Mouse (Mus musculus) adrenal gland, adult 2 months (tissue): ENCODE measurements around the gene Abl1. TPM values are rescaled to one million over a fixed set of nuclear protein-coding genes. Genes with fewer than 3 reads are reported as not detected.
A peak's percentile ranks its signal among the peaks of the same experiment; 100 is the strongest.
"Not testable (repeated sequence)": the region's sequence is repeated elsewhere in the genome, so short reads cannot be mapped to it uniquely, and the experiment has no call there.

Experiments used
- DNase-seq: peaks from one replicate; pipeline ENCODE4 v3.0.0; 2021
- long read RNA-seq: library from polyadenylated mRNA; stranded (forward); transcript quantifications from one replicate; pipeline ENCODE4 v2.0.0, GENCODE M21; 2021
- polyA plus RNA-seq: library from polyadenylated mRNA; depleted of rRNA; stranded (reverse); fragments of >200 nt; gene quantifications from 2 replicates; pipeline ENCODE4 v1.2.3, GENCODE M21; 2012; rRNA removed
- total RNA-seq, 2 experiments: library from RNA; stranded (reverse); gene quantifications; 2 replicates each; pipeline ENCODE4 v1.2.3; 2021

Gene Abl1
- 10 to 100 TPM; 57.0 to 62.7 TPM for total RNA-seq
- 56.0 and 63.5 TPM in 2 replicates for polyA plus RNA-seq
- long read RNA-seq, full-length matches to known transcripts: 12 of 36 reads
- long read RNA-seq, partial matches to known transcripts: 2 of 36 reads
- long read RNA-seq, other reads (novel, unspliced or antisense): 22 of 36 reads

DNA sequence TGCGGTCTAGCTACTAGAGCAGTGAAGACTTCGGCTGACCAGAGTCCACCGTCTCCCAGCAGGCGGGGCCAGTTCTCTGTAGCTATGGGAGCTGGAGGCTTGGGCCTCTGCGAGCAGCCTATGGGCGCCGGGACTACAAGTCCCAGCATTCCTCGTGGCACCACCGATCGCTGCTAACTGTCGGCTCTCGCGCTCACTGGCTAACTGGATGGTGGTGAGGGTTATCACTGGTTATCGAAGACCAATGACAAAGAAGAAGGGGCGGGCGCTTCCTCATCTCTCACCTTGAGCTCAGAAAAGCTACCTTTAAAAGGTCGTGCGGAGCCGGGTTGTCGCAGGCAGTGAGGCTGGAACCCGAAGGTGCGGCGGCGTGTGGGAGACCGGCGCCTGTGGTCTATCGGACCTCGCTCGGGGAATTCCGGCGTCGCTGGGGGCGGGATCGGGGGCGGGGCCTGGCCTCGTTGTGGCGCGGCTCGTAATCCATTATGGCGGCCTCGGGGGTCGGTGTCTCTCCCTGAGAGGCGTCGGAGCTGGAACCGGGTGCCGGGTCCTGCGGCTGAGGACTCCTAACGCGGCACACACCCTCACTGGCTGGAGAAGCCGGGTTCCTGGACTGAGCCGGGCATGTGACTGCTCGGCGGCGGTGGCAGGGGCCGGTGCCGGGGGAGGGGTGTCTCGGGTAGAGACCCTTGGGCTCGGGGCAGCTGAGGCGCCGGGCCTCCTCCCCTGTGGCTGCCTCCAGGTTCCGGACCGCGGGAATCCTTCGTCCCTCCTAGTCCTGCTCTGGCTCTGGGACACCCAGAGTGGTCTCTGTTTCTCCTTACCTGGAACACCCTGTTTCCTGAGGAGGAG is at the start of gene Abl1:
Gene Abl1 (plus strand): TSS at position 303 of the 852 bp plus-strand sequence.
- peak; percentile 97 for DNase-seq

DNA sequence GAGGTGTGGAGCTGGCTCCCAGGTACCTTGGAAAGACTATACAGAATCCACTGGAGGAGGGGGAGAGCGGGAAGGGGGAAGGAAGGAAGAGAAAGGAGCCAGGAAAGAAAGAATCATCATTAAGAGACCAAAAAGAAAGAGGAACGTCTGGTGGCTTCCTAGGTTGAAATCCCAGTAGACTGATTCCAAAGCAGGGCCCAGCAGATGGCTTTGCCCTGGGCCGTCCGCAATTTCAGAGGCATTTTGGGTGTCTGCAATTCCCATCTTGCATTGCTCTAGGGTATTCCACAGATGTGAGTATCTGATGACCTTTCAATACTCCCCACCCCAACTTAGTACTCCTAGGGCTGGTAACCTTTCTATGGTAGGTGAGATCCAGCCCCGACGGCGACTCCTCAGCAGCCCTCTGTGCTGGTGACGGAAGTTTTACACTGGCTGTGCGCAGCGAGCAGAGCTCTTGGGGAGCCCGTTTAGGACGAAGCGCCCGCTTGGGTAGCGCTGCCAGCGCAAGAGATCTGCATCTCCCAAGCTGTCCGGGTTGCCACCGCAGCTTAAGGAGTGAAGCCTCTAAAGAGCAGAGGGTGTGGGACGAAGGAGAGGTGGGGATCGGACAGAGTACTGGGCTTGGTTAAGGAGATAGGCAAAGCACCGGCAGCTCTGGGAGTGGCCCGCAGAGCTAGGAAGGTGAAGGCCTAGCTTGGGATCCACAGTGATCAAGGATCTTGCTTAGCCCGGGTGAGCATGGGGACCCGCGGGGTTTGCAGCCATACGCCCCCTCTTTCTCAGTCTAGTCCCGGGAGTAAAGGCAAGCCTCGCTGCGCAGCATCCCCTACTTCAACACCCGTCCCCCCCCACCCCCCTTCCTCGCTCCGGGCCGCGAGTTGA is 49.4 kb upstream of the Abl1 start:
- no peak for DNase-seq

DNA sequence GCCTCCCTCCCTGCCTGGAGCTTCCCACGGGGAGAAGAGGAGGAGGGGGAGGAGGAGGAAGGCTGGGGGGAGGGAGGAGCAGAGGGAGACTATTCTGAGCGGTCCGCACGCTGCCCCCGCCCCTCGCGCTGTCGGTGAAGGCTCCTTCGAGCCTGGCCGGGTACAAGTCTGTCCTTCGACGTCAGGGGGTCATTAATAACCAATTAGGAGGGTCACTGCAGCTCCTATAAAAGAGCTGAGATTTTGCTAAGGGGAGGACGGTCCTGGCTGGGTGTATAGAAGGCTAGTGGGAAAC is 48.8 kb upstream of the Abl1 start:
- no peak for DNase-seq

DNA sequence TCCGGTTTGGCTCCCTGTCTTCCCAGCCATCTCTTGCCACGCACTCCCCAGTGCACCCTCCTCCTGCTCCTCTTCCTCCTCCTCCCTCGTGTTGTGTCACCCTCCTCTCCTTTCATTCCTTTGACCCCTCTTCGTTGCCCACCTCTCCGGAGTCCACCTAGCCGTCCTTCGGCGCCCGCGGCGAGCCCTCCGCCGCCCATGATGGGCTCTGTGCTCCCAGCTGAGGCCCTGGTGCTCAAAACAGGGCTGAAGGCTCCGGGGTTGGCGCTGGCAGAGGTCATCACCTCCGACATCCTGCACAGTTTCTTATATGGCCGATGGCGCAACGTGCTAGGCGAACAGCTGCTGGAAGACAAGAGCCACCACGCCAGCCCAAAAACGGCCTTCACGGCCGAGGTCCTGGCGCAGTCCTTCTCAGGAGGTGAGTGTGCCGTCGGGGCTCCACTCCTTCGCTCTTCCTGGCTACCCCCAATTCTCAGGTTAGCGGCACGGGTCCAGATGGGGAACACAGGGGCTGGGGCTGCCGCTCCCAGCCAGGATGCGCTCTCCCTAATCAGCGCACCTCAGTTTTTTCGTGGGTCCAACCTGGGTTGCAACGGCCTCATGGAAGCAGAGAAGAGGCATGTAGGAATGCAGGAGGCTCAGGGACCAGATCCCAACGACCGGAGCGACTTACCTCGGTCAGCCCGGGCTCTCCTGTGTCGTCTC is 48.1 kb upstream of the Abl1 start, which contains the start of gene Prdm12:
Gene Prdm12 (plus strand): TSS at position 137 of the 708 bp plus-strand sequence.
- no peak for DNase-seq

DNA sequence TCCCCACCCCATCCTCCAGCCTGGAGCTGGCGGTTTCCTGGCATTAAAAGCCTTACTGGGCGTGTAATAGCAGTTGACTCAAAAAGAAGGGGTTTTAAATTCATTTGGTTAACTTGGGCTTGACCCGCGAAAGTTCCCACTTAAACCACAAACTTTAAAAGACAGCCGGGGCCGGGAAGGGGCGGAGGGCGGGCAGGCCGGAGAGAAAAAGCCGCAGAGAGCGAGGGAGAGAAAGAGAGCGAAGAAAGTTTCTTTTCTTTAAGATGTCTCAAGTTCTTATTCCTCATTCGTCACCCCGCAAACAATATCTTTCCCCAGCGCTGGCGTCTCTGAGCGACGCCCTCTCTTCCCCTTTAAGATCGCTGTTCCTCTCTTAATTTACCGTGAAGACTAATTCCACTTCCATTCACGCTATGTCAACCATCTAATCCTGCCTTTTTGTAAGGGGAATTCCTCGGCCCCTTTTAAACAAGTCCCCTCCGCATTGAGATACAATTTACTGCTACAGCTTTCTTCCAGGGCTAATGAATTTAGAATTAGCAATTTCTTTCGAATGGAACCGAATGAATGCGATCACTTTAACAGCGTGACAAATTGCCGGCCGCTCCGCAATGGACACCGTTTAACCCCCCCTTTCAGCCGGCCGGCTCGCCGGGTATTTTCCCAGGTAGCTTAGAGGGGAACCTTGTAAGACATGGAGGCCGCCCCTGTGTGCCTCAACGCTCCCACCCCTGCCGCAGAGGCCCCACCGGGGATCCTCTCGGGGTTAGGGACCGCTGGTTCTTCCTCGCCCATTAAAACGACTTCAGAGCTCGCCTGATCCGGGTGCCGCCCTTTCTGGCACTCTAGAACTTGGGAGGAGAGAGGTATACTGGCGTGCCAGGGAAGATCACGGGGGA is 47.3 kb upstream of the Abl1 start:
- peak; percentile 22 for DNase-seq

DNA sequence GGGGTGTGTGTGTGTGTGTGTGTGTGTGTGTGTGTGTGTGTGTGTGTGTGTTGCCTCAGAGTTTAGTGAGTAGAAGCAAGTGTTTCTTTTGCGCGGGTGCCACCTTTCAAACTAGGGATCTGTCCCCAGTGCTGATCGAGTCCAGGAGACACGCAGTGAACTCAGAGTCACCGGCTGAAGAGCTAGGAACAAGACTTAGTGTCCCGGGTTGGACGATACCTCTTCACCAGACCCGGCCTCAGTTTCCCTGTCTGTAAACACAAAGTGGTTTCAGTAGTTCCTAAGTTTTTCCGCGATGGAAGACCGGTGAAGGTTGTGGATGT is 46.7 kb upstream of the Abl1 start:
- DNase-seq: no peak

DNA sequence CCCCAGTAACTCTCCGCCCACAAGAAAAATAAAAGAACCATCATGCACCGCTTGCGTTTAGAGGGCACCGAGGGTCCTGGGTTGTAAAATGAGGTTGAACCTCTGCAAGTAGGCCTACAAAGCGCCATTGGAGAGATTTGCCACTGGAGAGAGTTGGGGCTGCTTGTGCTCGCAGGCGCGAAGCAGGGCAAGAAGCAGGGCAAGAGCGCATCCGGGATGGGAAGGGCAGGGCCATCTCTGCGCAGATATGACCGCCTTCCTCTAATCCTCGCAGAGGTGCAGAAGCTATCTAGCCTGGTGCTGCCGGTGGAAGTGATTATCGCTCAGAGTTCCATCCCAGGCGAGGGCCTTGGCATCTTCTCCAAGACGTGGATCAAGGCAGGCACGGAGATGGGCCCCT is 46.2 kb upstream of the Abl1 start:
- no peak for DNase-seq

DNA sequence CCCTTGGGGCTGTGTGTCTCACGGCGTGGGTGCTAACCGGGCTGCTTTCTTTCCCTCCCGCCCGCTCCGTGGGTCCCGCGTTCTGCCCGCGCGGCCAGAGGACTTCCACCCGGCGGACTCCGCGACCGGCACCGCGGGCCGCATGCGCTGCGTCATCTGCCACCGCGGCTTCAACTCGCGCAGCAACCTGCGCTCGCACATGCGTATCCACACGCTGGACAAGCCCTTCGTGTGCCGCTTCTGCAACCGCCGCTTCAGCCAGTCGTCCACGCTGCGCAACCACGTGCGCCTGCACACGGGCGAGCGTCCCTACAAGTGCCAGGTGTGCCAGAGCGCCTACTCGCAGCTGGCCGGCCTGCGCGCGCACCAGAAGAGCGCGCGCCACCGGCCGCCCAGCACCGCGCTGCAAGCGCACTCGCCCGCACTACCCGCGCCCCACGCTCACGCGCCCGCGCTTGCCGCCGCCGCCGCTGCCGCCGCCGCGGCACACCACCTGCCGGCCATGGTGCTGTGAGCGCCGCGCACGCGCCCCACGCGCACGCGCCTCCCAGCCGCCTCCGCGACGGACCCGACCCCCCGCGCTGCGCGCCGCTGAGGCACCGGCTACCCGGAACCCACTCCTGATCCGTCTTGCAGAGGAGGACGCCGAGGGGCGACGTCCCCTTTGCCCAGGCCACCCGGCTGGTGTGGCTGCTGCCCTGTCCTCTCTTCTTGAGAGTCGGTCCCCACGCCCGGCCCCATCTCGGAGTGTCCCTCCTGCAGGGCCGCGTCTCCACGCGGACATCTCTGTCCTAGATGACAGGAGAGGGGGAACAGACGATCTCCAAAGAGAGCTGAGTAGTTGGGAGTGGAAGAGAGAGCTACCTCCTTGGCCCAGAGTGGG is 34.0 kb upstream of the Abl1 start:
- DNase-seq: peak; percentile 57

DNA sequence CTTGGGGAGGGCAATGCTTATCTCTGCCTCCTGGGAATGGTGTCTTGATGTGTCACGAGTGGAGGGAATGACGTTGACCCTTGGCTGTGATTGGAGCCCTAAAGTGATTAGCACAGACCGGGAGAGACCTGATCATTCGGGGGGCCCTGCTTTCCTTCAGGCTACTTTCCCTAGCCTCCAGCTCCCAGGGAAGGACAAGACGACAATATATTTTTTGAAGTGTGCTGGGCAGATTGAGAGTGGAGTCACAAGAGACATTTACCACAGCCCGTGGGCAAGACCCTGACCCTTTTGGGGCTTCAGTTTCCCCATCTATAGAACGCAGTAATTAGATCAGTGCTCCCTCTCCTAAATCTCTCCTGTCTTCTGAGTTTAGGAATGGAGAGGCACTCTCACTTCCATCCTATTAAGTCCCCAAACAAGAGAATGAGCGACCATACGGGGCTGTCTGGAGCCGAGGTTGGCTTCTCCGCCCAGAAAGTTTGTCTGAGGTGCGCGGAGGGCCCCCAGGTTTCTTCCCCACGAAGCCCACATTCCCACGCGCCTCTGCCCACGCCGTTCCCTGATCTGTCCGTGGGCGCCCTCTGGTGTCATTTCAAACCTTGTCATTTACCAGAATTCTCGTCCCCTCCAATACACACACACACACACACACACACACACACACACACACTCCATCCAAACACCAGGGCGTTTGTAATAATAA is 33.2 kb upstream of the Abl1 start:
- peak; percentile 56 for DNase-seq

DNA sequence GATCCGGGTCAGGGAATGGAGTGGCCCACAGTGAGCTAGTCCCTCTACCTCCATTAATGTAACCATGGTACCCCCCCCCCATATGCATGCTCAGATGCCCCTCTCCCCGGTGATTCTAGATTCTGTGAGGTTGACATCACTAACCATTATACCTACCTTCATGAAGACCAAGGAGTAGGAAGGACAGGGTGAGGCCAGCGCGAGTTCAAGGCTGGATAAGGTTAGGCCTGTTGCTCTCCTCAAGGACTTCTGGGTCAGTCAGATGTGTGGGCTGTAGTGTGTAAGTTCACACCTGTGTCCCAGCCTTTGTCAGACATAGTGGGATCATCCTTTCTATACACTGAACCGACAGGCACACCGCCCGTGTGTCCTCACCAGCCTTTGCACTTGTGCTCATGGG is 31.8 kb upstream of the Abl1 start:
- DNase-seq: no peak

DNA sequence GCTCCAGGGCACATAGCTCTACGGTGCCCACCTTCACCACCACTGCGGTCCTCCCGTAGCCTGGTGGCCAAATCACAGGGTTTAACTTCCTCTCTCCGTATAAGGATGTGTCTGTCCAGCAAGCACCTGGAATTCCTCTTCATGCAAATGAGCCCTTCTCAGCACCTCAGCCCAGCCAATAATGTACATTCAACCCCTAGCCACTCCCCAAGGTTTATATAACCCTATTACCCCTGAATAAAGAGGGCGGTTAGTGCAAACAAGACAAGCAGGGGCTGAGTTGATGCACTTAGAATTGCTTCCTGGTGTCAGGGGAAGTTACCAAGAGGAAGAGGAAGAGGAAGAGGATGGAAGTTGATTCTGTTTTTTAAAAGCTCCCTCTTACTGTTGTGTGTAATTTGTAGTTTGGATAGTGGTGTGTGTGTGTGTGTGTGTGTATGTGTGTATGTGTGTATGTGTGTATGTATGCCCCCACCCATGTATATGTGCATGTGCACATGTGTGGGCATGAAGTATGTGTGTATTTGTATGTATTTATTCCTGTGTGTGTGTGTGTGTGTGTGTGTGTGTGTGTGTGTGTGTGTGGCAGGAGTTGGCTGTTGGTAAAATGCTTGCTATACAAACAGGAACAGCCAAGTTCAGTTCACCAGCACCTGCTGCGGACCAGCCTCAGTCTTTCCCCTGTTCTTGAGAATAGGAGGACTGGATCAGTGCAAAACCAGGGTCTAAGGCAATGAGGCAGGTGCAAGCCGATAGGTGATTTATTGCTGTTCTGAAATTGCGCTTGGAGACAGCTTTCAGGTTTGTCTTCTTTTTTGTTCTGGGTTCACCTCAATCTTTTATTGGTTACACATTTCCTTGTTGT is 25.0 kb upstream of the Abl1 start:
- DNase-seq: no peak

DNA sequence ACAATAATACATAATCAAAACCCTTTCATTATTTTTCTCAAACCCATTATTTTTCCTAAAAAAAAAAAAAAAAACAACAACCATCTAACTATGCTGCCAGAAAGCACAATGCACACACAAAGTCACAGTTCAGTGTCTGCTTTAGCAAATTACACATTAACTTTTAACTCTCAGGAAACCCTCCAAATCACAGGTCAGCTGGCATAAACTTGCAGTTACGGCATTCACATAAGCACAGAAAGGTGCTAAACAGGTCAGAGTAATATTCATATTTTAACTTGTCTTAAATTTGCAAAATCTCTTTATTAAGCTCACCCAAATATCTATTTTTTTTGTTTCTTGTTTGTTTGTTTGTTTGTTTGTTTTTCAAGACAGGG is 24.4 kb upstream of the Abl1 start:
- no peak for DNase-seq

DNA sequence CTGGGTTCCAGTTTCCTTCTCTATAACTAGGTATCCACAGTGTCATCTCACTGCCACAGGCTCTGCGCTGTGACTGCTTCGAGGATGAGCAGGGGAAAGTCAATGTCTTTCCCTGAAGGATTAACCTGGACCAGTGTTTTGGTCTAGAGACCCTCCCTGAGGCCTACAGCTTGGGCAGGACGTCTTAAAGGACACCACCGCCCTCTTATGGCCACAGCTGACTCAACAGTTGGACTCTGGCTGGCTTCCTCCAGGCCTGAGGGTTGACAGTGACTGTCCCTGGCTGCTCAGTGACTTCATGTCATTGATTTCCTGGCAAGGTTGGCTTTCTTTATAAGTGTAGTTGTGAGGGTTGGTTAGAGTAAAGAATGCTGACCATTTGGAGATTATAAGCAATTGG is 20.8 kb upstream of the Abl1 start:
- peak; percentile 49 for DNase-seq

DNA sequence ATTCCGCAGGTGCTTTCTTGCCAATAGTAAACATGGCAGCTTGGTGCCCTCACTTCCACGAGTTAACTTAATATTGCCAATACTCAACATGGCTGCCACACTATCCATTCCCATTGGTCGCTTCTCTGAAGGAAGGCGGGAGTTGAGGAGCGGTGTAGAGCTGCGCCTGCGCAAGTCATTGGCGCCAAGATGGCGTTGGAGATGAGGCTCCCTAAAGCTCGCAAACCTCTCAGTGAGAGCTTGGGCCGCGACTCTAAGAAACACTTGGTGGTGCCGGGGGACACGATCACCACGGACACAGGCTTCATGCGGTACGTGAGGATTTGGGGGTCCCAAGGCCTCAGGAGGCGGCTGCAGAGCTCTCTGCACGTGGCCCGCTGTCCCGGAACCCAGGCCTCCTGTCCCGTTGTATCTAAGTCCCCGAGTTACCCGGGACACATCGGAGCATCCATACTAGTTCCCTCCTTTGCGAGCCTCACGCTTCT is 17.6 kb upstream of the Abl1 start, which contains the start of gene Exosc2:
Gene Exosc2 (plus strand): TSS at position 165 of the 485 bp plus-strand sequence.
- peak; percentile 93 for DNase-seq

DNA sequence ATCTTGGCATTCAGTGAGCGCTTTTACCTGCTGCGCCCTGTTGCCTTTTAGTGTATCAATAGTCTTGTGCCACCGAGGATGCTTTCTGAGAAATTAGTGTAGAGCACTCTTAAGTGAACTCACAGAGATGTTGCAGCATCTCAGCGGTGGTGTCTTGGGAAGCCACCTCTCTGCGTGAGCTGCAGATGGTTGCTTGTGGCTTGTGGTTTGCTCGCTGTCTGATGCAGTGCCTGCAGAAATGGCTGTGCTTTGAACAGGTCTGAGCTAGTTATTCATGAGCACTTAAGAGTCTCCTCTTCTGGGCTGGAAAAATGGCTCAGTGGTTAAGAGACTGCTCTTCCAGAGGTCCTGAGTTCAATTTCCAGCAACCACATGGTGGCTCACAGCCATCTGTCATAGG is 9.5 kb upstream of the Abl1 start:
- no peak for DNase-seq

DNA sequence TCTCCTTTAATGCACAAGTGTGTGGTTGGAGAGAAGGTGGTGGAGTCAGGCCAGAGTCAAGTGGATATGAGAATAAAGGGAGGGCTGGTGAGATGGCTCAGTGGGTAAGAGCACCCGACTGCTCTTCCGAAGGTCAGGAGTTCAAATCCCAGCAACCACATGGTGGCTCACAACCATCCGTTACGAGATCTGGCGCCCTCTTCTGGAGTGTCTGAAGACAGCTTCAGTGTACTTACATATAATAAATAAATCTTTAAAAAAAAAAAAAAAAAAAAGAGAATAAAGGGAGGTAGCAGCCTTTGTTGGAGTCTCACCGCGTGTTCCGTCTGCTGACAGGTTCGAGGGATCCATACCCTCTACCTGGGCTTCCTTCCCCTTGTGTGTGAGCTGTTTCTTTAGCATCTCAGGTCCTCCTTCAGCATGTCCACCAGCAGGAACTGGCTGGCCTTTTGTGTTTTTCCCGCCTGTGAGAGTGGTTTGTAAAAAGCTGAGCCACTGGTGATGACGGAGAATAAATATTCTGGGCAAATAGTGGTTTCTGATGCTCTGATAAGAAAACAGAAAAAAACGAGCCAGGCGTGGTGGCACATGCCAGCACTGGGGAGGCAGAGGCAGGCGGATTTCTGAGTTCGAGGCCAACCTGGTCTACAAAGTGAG is 7.0 kb upstream of the Abl1 start:
- DNase-seq: not testable (repeated sequence)

DNA sequence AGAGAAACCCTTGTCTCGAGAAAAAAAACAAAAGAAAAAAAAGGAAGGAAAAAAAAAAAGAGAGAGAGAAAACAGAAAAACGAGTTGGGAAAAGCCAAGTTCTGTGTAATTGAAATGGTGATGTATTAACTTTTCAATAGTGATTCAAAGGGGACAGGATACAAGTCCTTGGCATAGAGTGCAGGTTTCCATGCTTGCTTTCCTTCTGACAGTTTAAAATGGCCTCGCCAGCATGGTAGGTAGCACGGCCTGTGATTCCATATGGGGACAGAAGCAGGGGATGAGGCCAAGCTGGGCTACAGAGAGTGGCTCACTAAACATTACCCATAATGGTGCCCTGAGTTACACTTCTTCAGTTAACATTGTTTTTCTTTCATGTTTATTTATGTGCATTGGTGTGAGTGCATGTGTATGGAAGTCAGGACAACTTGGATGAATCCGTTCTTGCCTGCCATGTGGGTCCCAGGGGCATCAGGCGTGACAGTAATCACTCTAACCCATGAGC is 6.4 kb upstream of the Abl1 start:
- no peak for DNase-seq

DNA sequence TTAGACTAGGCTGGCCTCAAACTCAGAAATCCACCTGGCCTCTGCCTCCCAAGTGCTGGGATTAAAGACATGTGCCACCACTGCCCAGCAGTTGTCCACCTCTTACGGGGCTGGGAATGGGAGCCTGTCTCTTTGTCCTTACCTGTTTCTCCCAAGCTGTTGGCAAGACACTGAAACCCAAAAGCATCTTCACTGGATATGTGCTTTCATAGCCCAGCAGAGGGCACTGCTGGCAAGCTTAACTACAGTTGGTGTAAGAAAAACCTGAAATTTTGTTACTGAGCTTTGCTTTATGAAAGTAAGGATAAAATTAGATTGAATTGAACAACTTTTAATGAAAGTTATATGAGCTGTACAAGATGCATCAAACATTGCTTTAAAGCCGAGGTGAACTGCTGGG is 4.5 kb upstream of the Abl1 start:
- DNase-seq: peak; percentile 40
